Mouse (Mus musculus) neural tube, embryonic 14.5 days (tissue): ENCODE measurements around the gene Gm17268. TPM values are rescaled to one million over a fixed set of nuclear protein-coding genes. Genes with fewer than 3 reads are reported as not detected.

ENCODE experiments used
- ATAC-seq: fragments of 200-750 bp; cut with Nextera tagmentation; 2 replicates; pipeline ENCODE4 v1.8.0; 2017; ENCODE audit warnings: low read depth, mild to moderate bottlenecking, moderate TSS enrichment, moderate library complexity
- H3K27ac ChIP-seq: fragments of 300-500 bp; sonication (generic); 2 replicates; pipeline ENCODE4 v1.5.1; 2014; ENCODE audit warnings: low read depth, mild to moderate bottlenecking, control low read depth, low read length, moderate library complexity, mixed read lengths
- H3K27me3 ChIP-seq: fragments of 300-500 bp; sonication (generic); 2 replicates; pipeline ENCODE4 v1.6.1; 2014; ENCODE audit warnings: low read length; ENCODE audit not compliant: control insufficient read depth, insufficient read depth
- H3K36me3 ChIP-seq: fragments of 300-500 bp; sonication (generic); 2 replicates; pipeline ENCODE4 v1.6.1; 2014; ENCODE audit warnings: low read length, mixed read lengths; ENCODE audit not compliant: control insufficient read depth, insufficient read depth
- H3K4me1 ChIP-seq: fragments of 300-500 bp; sonication (generic); 2 replicates; pipeline ENCODE4 v1.6.1; 2014; ENCODE audit warnings: low read length; ENCODE audit not compliant: control insufficient read depth, insufficient read depth
- H3K4me2 ChIP-seq: fragments of 300-500 bp; sonication (generic); 2 replicates; pipeline ENCODE4 v1.6.1; 2014; ENCODE audit warnings: mild to moderate bottlenecking, low read depth, low read length, control low read depth
- H3K4me3 ChIP-seq: fragments of 300-500 bp; sonication (generic); 2 replicates; pipeline ENCODE4 v1.5.1; 2014; ENCODE audit warnings: low read depth, low read length, control low read depth, mixed read lengths
- H3K9ac ChIP-seq: fragments of 300-500 bp; sonication (generic); replicated peaks from 2 replicates; pipeline ENCODE4 v1.6.1; 2014; ENCODE audit warnings: low read depth, mild to moderate bottlenecking, control low read depth, low read length, mixed read lengths
- H3K9me3 ChIP-seq: fragments of 300-500 bp; sonication (generic); 2 replicates; pipeline ENCODE4 v1.6.1; 2016; ENCODE audit warnings: low read length; ENCODE audit not compliant: control insufficient read depth
- WGBS: fragments of 180-500 bp; shearing (Covaris S2); extraction: QIAGEN DNeasy Blood & Tissue Kit; methylation state at CpG from one replicate; pipeline ENCODE4 v1.1.7; 2014; 5-methylcytosine and 5-hydroxymethylcytosine counted together
- polyA plus RNA-seq: library from polyadenylated mRNA; unstranded; fragments of >200 nt; fragmentation: Nextera tagmentation; extraction: Ambion mirVana; gene quantifications from 2 replicates; pipeline ENCODE4 v1.2.1, GENCODE M21; 2014

Gene Gm17268
- polyA plus RNA-seq, 1 experiment from 2014 or later = not detected

DNA sequence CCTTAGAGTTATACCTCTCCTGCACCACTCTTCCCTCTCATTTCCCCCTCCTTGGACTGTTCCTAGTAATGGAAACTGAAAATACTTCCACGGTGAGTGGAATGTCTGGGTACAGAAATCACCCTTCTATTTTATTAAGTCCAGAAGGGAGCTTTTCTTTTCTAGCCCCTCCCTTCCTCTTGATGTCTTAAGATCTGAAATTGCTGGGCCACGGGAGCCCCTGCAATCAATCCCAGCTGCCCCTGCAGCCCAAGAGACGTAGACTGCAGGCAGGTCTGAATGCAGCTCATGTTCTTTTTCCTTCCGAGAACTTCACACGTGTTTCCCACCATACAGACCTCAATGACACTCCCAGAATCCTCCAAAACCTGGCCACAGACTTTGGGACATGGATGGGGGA is 37.8 kb downstream of the Gm17268 start:
- no peak overlapping the region for H3K4me3 ChIP-seq
- no peaks in the 10 kb centered on the region for H3K27me3 ChIP-seq
- no peak overlapping the region for H3K9ac ChIP-seq
- no peak overlapping the region for H3K4me2 ChIP-seq
- H3K4me1 ChIP-seq = no peaks in the 10 kb centered on the region
- 60% methylated on average over 5 of the region's 5 CpGs for WGBS
- no peaks in the 10 kb centered on the region for H3K9me3 ChIP-seq
- ATAC-seq = no peak
- H3K36me3 ChIP-seq = no peaks in the 10 kb centered on the region
- H3K27ac ChIP-seq = no peak overlapping the region

DNA sequence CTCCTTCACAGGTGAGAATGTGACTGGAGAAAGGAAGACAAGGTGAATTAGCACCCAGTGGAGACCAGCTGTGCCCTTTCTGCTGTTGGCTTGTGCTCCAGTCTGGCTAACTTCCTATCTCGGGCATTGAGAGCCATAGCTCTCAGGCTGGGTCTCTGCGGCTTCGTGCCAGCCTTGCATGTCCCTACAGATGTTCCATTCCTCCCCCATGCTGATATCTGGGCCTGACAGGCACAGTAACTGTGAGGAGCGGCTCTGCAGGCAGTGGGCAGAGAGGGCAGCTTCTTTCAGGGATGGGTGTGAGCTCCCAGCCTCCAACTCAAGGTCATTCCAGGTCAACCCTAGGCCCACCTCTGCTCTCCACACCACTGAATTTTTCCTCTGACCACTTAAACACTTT is 38.9 kb downstream of the Gm17268 start:
- ATAC-seq = no peak

DNA sequence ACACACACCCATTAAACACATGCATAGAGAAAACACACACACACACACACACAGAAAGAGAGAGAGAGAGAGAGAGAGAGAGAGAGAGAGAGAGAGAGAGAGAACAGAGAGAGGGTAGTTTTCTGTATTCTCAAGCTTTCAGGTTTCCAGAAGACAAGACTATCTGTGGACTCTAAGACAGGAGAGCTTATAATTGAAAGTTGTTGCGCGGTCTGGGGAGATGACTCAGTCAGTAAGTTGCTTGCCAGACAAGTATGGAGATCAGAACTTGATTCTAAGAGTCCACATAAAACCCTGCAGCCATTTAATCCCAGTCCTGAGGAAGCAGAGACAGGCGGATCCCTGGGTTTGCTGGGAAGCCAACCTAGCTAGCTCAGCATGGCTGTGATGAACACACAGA is 39.7 kb downstream of the Gm17268 start:
- no peak overlapping the region for H3K4me3 ChIP-seq
- H3K9me3 ChIP-seq = no peaks in the 10 kb centered on the region
- H3K4me1 ChIP-seq = no peaks in the 10 kb centered on the region
- no peak for ATAC-seq
- no peaks in the 10 kb centered on the region for H3K36me3 ChIP-seq
- no peak overlapping the region for H3K9ac ChIP-seq
- WGBS = 88% methylated on average over 3 of the region's 3 CpGs
- no peak overlapping the region for H3K4me2 ChIP-seq
- no peak overlapping the region for H3K27ac ChIP-seq
- H3K27me3 ChIP-seq = no peaks in the 10 kb centered on the region

More for the DNA sequence above, 38.9 kb downstream of the Gm17268 start:
- Histone ChIP-seq H3K27ac (no peak overlapping the region), H3K9me3 (no peaks in the 10 kb centered on the region), H3K36me3 (no peaks in the 10 kb centered on the region), H3K4me2 (no peak overlapping the region), H3K4me3 (no peak overlapping the region), H3K4me1 (no peaks in the 10 kb centered on the region), H3K27me3 (no peaks in the 10 kb centered on the region), H3K9ac (no peak overlapping the region)
- WGBS = 79% methylated on average over 4 of the region's 4 CpGs

DNA sequence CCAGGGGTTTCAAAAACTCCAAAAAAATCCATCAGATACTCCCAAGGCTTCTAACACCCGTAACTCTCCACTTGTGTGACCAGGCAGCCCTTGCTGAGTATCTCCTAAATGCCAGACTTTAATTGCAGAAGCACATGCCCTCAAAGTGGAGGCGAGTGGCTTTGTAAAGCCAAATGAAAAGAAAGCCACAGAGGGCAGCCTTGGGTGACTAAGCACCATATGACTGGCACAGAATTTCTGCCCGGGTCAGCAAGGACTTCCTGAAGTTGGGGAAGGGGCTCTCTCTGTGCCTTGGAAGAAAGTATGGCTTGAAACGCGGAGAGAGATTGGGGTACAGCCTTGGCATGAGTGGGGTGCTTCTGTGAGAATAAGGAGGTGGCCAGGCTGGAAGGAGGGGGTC is 41.3 kb downstream of the Gm17268 start:
- 85% methylated on average over 5 of the region's 5 CpGs for whole genome bisulfite sequencing
- Histone ChIP-seq H3K4me2 (no peak overlapping the region), H3K9me3 (no peaks in the 10 kb centered on the region), H3K9ac (no peak overlapping the region), H3K4me1 (no peaks in the 10 kb centered on the region), H3K4me3 (no peak overlapping the region), H3K27ac (no peak overlapping the region), H3K36me3 (no peaks in the 10 kb centered on the region), H3K27me3 (no peaks in the 10 kb centered on the region)
- ATAC-seq = no peak

DNA sequence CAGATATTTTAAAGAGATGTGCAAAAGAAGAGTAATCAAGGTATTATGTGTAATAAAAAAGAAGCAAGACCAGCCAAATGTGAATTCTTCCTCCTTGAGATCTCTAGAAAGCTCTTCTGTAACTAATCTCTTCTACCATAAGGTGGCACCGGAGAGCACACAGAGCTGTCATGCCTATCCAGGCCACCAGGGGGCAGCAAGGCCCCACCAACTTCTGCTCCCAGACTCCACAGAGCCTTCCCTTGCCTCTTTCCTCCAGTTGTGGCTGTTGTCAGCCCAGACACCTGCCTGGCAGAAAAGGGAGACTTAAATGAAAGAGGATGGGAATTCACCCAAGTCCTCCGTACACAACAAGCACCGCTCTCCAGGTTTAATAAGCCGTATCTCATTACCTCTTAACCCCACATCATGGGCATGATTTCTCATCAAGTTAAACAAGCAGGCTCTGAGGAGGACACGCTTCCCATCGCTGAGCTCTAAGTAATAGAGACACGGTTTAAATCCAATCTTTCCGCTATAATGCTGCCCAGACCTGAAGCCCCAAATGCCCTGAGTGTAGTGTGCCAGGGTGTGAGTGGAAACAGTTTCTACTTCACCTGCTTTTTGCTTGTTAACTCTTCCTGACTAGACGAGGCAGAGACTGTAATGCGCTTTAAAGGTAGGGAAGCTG is 42.1 kb downstream of the Gm17268 start:
- Histone ChIP-seq H3K4me1 (no peaks in the 10 kb centered on the region), H3K9ac (no peak overlapping the region), H3K4me2 (no peak overlapping the region), H3K9me3 (no peaks in the 10 kb centered on the region), H3K27me3 (no peaks in the 10 kb centered on the region), H3K27ac (no peak overlapping the region), H3K4me3 (no peak overlapping the region), H3K36me3 (no peaks in the 10 kb centered on the region)
- WGBS = 65% methylated on average over 10 of the region's 10 CpGs
- no peak for ATAC-seq

DNA sequence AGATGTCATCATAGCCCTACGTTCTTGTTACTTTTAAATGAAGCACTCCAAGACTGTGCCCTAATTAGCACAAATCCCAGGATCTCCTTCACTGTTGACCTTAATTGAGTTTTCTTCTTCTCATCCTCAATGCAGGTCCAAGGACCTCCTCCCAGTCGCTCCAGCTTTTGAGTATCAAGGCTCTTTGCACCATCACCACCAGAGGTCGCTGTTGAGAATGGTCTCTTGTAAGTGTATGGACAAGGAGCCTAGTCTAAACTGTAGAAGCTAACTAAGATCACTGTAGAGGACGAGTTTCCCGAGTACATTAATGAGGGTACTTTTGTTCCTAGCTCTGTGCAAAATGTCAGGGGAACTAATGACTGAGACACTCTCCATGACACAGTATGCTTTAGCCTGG is 55.2 kb downstream of the Gm17268 start:
- H3K4me2 ChIP-seq = no peak overlapping the region
- H3K9me3 ChIP-seq = no peaks in the 10 kb centered on the region
- WGBS = 50% methylated on average over 5 of the region's 5 CpGs
- H3K27ac ChIP-seq = no peak overlapping the region
- no peak overlapping the region for H3K9ac ChIP-seq
- H3K36me3 ChIP-seq = no peaks in the 10 kb centered on the region
- H3K4me3 ChIP-seq = no peak overlapping the region
- H3K4me1 ChIP-seq = 0 out of 2 replicates have a peak, but pooled peaks cover 4% of the 10 kb centered on the region
- no peak for ATAC-seq
- H3K27me3 ChIP-seq = no peaks in the 10 kb centered on the region

DNA sequence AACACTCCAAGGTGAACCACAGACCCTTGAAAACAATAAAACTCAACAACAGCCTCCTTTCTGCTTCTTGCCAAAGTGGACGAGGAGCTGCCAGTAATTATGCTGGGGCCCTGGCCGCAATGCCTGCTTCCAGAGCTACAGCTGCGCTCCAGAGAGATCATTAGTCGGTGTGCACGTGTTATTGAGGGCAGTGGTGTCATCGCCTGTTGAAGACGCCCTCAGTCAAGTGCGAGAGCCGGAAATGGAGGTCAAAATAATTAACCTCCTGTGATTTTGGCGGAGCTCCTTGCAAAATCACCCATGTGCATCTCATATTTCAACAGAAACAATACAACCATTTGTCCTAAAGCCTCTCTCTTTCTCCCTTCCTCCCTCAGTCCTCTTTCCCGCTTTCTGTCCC is 56.2 kb downstream of the Gm17268 start:
- no peaks in the 10 kb centered on the region for H3K36me3 ChIP-seq
- no peak for ATAC-seq
- H3K4me3 ChIP-seq = no peak overlapping the region
- 19% methylated on average over 11 of the region's 11 CpGs for WGBS
- H3K27ac ChIP-seq = no peak overlapping the region
- no peak overlapping the region for H3K9ac ChIP-seq
- no peak overlapping the region for H3K4me2 ChIP-seq
- no peaks in the 10 kb centered on the region for H3K9me3 ChIP-seq
- 0 out of 2 replicates have a peak, but pooled peaks cover 4% of the 10 kb centered on the region for H3K4me1 ChIP-seq
- no peaks in the 10 kb centered on the region for H3K27me3 ChIP-seq

Other genes starting within 250 kb of the Gm17268 start
- 1.2 and 2.1 TPM in 2 replicates for gene 5530401A14Rik, start 177.9 kb downstream of the Gm17268 start, polyA plus RNA-seq
- 12.3 and 16.2 TPM in 2 replicates for gene Asic2, start 70.1 kb downstream of the Gm17268 start, polyA plus RNA-seq
- gene Ccl2, start 3.0 kb downstream of the Gm17268 start, polyA plus RNA-seq = 0.52 and 1.8 TPM in 2 replicates
- gene Ccl7, start 7.2 kb upstream of the Gm17268 start, polyA plus RNA-seq = 0.93 and 0.98 TPM in 2 replicates
- 0.84 TPM in 1 of 2 replicates, not detected in the other for gene Ccl11, start 19.3 kb upstream of the Gm17268 start, polyA plus RNA-seq
- gene Ccl12, start 63.3 kb upstream of the Gm17268 start, polyA plus RNA-seq = 0.43 and 3.2 TPM in 2 replicates
- not detected in 2 replicates for gene Ccl8, start 76.6 kb upstream of the Gm17268 start, polyA plus RNA-seq